Mouse (Mus musculus): ENCODE data around the gene Gmeb1. TPM values are rescaled to one million over a fixed set of nuclear protein-coding genes. Genes with fewer than 3 reads are reported as not detected.
"Not testable (repeated sequence)": the region's sequence is repeated elsewhere in the genome, so short reads cannot be mapped to it uniquely, and the experiment has no call there.

Gene Gmeb1
- polyA plus RNA-seq, 3 experiments from 2014 or later: 13.0 to 17.0 (median 13.1) TPM

- ATAC-seq: no peak
Measured at GRCm38 (mm10) chr4:132273166-132273565, 11.8 kb upstream of the Gmeb1 start.

DNA sequence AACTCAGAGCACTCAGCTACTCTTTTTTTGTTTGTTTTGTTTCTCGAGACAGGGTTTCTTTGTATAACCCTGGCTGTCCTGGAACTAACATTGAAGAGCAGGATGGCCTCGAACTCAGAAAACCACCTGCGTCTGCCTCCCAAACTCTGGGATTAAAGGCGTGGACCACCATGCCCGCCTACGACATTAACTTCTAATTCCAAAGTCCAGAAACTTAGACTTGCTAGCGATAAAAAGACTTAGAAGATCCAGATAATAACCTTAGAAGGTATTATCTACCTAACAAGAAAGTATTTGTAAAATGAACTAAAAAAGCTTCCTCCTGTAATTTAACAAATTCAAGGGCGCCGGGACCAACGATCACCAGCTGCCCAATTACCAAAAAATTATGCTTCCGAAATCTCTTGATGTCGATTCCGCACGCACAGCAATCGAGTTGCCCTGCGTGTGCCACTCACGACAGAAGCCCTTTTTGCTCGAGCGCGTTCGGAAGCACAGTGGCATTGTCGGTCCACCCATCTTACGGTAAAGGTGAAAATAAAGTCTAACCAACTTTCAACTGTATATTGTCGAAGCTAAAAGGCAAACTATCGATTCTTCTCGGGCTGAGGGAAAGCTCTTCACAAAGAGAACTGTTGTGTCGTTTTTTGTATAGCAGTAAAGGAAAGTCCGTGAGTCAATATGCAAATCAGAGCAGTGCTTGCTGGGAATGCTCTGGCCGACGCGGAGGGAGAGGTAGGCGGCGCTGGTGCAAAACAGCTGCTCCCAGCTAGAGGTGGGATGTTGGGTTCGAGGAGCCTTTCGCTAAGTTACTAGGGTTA is 8.5 kb upstream of the Gmeb1 start:
- ATAC-seq: peak; percentile 65

DNA sequence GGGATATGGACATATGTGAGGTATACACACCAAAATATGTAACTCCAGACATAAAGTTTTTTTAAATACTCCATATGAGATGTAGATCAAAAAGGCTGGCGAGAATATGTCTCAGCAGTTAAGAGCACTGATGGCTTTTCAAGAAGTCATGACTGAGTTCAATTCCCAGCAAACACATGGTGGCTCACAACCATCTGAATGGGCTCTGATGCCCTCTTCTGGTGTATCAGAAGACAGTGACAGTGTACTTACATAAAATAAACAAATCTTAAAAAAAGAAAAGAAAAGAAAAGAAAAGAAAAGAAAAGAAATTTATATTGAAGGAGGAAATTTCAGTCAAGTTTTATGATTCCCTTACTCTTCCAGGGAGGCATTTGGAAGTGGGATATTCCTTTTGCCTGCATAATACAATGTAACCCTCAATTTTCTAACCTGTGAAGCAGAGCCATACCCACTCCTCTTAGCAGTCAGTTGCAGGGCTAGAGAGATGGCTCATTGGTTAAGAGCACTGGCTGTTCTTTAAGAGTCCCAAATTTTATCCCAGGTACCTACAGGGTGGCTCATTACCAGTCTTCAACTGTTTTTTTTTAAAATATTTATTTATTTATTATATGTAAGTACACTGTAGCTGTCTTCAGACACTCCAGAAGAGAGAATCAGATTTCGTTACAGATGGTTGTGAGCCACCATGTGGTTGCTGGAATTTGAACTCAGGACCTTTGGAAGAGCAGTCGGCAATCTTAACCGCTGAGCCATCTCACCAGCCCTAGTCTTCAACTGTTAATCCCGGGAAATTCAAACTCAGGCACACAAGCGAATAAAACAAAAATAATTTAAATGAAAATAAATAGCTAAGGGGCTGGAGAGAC is 7.7 kb upstream of the Gmeb1 start:
- ATAC-seq: no peak

GRCm38 (mm10) chr4:132266835-132267349 is 5.5 kb upstream of the Gmeb1 start:
- no peak for ATAC-seq

- ATAC-seq: no peak
Measured at GRCm38 (mm10) chr4:132263313-132263712, 1.9 kb upstream of the Gmeb1 start.

- no peak for ATAC-seq
Measured at GRCm38 (mm10) chr4:132262358-132262616, 885 bp upstream of the Gmeb1 start.

- peak; percentile 56 for ATAC-seq
Measured at GRCm38 (mm10) chr4:132260404-132261379, 710 bp downstream of the Gmeb1 start.

GRCm38 (mm10) chr4:132259248-132259647 is 2.2 kb downstream of the Gmeb1 start:
- no peak for ATAC-seq

GRCm38 (mm10) chr4:132256384-132256783 is 5.0 kb downstream of the Gmeb1 start:
- ATAC-seq: no peak

- no peak for ATAC-seq
Measured at GRCm38 (mm10) chr4:132254986-132255385, 6.4 kb downstream of the Gmeb1 start.

GRCm38 (mm10) chr4:132253622-132254021 is 7.8 kb downstream of the Gmeb1 start:
- no peak for ATAC-seq

GRCm38 (mm10) chr4:132253128-132253527 is 8.3 kb downstream of the Gmeb1 start:
- no peak for ATAC-seq

DNA sequence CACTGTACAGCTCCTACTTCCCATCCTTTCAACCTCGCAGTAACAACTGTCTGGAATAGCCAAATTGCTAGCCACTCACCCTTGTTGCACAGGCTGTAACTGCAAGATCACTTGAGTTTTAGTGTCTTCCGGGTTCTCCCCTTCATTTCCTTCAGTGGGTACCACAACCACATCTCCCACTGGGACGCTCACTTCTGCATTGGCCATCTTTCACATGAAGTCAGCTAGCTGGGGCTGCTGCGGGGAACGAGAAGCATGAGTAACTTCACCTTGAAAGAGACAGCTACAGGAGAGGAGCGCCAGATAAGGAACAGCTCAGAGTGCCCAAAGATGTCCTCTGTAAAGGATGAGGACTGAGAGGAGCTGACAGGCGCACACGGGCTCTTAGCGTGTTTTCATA is 9.8 kb downstream of the Gmeb1 start:
- no peak for ATAC-seq

GRCm38 (mm10) chr4:132247451-132247997 is 13.9 kb downstream of the Gmeb1 start:
- no peak for ATAC-seq

- peak; percentile 80 for ATAC-seq
Measured at GRCm38 (mm10) chr4:132245643-132246042, 15.8 kb downstream of the Gmeb1 start.

DNA sequence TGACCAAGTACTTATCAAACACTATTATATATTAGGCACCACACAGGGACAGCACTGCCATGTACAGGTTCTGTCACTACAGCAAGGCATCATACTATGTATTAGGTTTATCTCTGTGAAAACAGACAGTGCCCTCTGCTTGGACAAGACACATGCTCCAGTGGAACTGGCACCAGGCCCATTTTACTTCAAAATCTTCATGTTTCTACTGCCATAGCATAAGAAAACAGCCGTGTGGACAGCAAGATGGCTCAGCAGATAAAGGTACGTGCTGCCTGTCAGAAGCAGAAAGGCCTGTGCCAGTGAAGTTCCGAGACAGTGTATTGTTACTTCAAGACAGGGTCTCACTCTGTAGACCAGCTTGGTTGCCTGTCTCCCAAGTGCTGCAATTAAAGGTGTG is 20.2 kb downstream of the Gmeb1 start:
- no peak for ATAC-seq

- no peak for ATAC-seq
Measured at GRCm38 (mm10) chr4:132240367-132240766, 21.0 kb downstream of the Gmeb1 start.

GRCm38 (mm10) chr4:132238356-132238755 is 23.0 kb downstream of the Gmeb1 start:
- ATAC-seq: no peak

GRCm38 (mm10) chr4:132234710-132235109 is 26.7 kb downstream of the Gmeb1 start:
- no peak for ATAC-seq

DNA sequence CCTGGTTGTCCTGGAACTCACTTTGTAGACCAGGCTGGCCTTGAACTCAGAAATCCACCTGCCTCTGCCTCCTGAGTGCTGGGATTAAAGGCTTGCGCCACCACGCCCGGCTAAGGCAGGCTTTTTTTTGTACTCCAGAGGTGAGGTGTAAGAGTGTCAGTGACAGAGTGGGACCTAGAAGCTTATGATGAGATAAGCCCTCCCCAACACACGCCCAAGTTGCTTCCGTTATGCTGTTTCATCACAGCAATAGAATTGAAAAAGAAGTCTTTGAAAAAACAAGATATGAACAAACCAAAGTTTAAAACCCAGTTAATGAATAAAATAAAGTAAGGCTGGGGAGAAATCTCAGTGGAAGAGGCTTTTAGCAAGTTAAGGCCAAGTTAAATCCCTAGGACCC is 31.0 kb downstream of the Gmeb1 start:
- ATAC-seq: no peak

DNA sequence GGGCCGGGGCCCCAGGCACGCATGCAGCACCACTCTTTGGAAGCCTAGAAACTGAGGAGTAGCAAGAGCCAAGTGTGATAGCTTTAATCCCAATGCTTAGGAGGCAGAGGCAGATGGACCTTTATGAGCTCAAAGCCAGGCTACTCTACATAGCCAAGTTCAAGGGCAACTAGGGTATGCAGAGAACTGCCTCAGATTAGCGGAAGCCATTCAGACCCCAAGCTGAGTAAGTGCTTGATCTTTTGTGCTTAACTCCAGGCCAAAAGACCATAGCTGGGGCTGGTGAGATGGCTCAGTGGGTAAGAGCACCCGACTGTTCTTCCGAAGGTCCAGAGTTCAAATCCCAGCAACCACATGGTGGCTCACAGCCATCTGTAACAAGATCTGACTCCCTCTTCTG is 39.4 kb downstream of the Gmeb1 start:
- ATAC-seq: not testable (repeated sequence)

- ATAC-seq: not testable (repeated sequence)
Measured at GRCm38 (mm10) chr4:132218439-132218838, 43.0 kb downstream of the Gmeb1 start.

Data from inflammation-experienced regulatory T-cells, adult 6 months (primary cell).